Mouse (Mus musculus) right cerebral cortex, adult 2 months (tissue): ENCODE data around the gene Rbm24.

Source experiments
- DNase-seq, 2 experiments: peaks; one replicate each; pipeline ENCODE4 v3.0.0; 2021 to 2022; ENCODE audit warnings: low spot score in 2 of 2

Gene Rbm24

DNA sequence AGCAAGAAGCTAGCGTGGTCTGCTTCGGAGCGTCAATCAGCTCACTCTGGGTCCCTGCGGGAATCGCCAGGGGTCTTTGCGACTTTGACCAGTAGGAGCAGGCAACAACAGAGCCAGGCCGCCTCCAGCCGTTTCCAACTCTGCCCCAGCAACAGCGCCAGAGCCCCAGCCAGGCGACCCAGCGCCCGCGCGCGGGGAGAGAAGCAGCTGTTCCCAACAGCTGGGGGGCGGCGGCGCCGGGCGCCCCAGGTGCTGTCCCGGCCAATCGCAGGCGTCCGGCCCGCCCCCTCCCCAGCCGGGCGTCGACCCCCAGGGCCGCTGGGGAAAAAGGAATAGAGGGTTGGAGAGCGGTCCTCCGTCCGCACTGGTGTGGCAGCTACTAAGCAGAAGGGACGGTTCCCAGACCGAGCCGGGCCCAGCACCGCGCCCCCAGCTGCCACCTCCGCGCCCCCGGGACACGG lies at the start of gene Rbm24:
Gene Rbm24, plus strand, starts transcription at position 294 of the 461 bp plus-strand sequence.
- peak in 1 of 2 experiments; percentile 31 for DNase-seq

DNA sequence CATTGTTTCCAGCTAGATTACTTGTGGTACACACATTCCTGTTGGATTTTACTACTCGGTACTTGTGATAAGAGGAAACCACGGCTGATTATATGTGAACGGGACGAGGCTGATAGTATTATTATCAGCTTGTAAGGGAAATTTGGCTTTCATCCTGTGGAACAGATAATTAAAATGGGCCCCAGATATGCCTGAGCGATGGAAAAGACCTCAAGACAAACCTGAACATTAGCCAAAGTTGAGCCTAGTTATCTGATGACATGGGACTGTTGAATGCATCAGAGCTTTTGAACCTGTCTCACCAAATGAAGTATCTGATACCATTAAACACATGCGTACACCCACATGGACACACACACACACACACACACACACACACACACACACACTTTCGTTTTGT lies 45.4 kb upstream of the Rbm24 start:
- no peak for DNase-seq

DNA sequence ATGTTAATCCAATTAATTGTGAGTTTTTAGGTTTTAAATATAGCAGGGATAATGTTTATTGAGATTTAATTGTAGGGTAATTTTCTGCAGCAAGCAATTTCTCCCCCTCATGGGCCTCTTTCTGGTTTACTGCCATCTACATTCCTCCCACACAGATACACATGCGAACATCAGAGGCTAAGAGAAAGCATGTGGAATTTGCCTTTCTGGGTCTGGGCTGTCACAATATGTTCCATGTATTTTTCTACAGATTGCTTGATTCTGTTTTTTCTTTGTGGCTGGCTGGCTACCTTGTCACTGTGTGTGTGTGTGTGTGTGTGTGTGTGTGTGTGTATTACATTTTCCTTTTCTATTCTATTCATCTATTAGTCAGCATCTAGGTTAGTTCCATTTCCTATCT lies 42.9 kb upstream of the Rbm24 start:
- DNase-seq: no peak

DNA sequence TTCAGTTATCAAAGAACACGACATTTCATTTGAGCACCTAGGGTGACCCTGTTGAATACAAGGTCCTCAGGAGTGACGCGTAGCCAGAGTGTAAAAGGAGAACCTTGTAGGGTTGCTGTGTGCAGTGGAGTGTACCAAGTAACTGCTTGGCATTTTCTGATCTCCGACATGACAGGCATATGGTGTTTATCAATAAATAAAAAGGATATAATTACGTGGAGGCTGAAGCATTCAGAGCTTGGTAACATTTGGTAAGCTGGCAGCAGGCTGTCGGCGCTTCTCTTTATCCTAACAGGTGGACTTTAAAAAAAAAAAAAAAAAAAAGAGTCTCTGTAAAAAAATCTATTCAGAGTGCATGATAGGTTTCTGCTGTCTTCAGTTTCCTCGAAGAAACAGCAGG lies 30.8 kb upstream of the Rbm24 start:
- DNase-seq: no peak

DNA sequence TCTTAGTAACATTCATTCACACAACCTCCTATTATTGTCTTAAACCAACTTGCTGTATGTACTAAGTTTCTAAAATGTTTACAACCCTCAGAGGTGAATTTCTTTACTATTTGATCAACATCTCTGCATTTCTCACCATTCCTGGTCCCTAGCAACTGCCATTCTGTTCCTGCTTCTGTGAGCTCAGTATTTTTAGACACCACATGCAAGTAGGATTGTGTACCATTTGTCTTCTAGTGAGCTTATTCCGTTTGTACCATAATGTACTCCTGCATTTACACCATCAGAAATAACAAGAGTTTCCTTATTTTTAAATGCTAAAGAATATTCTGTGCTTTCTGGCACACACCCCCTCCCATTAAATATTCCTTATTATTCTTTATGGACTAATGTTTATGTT lies 26.6 kb upstream of the Rbm24 start:
- DNase-seq: no peak

DNA sequence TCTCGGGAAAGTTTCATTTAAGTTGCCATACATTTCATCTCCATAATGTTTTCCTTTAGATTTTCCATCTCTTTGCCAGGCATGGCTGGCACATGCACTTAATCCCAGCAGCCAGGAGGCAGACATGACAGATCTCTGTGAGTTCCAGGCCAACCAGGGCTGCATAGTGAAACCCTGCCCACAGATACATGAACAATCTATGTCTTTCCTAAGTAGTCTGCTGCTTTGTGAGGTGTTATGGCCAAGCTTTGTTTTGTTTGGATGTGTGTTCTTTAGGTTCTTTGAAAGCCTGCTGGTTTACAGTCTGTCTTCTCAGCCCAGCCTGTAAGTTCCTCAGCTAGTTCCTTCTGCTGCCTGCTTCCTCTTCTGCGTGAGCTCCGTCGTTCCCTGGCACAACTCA lies 25.3 kb upstream of the Rbm24 start:
- no peak for DNase-seq

DNA sequence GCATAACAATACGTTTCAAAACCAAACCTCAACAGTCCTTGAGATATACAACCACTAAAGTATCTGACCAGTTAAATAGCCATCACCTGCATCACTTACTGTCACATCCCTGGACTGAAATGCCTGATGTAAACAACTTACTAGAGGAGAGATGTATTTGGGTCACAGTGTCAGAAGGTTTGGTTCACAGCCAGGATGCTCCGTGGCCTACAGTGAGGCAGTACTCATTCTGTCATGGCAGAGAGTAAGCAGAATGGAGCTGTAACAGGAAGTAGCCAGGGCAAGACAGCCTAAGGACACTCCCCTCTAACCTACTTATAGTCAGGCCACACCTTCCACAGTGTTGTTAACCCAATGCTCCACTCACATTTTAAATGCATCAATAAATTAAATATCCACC lies 24.3 kb upstream of the Rbm24 start:
- DNase-seq: no peak

DNA sequence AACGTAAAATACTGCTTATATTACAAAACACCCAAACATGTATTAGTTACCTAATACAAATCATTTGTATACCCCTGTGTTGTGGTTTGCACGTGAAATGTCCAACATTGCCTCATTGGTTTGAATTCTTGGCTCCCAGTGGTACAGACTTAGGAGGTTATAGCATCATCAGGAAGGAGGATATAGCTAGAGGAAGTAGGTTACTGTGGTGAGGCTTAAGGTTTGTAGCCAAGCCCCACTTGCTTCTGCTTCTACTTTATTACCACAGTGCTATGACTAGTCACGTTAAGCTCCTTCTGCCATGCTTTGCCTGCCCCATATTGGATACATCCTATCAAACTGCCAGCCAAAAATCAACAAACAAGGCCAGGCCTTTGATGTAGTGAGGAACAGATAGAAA lies 21.0 kb upstream of the Rbm24 start:
- no peak for DNase-seq

DNA sequence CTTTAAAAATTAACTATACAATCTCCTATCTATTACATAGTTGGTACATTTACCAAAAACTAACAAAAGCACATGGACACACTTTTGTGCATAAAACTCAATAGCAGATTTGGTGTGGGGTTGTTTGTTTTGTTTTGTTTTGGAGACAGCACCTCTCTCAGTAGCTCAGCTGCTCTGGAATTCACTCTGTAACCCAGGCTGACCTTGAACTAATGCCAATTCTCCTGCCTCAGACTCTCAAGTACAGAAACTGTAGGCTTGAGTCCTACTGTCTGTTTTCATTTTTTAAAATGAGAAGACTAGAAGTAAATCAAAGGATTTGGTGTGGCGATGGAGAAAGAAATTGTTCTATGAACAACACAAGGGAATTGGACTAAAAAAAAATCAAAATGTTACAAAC lies 11.1 kb upstream of the Rbm24 start:
- DNase-seq: no peak

DNA sequence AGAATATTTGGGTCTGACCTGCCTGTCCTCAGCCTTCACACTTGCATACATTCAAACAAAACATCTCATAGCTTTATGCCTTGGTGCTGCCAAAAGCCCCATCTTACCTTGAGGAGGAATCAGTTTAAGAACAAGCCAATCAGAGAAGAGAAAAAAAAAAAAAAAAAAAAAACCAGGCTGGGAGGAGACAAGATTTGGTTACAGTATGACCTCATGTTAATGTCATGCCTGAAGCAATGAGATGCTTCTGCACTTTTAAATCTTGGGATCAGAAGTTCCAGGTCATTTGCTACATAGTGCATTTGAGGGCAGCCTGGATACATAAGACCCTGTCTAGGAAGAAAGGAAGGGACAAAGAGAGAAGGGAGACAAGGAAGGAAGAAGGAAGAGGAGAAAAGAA lies 6.0 kb upstream of the Rbm24 start:
- no peak for DNase-seq

DNA sequence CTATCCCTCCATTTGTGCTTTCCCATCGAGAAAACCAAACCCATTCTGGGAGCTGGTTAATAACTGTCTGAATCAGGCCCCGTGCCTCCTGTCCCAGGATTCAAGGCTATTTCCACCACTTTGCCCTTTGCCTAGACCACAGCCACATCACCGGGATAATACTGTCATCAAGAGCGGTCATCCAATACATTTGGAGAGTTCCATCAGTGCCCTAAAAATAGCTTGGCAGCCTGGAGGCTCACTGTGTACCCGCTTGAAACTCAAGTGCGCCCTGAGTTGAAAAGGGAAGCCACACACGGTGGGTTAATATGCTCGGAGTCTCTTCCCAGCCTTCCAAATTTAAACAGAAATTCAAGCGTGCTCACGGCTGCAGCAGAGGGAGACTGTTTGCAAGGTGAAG lies 4.6 kb upstream of the Rbm24 start:
- no peak for DNase-seq

DNA sequence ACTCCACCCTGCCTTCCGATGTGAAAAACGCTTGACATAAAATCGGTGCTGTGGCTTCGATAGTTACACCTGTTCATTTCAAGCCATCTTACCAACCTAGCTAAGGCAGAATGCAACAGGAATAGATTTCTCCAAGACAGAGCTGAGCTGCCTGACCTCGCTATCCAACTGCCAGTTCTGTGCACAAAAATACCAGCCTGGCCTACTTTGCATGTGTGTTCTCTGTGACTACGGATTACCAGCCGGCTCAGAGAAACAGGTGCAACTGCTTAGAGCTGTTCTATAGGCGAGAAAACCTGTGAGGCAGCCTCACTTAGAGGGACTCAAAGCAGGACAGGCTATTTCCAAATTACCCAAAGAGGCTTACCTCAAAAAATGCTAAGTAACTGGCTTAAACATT lies 4.2 kb upstream of the Rbm24 start:
- no peak for DNase-seq

DNA sequence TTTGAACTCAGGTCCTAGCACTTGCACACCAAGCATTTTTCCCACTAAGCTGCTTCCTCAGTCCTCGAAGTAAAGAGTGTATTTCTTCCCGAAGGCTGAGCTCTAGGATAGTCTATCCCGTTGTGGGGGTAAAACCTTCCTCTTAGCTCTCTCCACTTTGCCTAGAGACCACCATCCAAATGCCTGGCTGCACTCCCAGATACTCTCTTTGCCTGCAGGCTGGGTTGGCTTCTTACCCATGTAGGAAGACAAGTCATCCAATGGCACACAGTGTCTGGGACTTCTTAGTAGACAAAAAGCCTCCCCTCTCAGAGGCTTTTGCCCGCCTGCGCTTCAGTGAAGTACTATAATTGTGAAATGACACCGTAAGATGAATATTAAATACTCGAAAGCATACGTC lies 2.2 kb upstream of the Rbm24 start:
- no peak for DNase-seq

DNA sequence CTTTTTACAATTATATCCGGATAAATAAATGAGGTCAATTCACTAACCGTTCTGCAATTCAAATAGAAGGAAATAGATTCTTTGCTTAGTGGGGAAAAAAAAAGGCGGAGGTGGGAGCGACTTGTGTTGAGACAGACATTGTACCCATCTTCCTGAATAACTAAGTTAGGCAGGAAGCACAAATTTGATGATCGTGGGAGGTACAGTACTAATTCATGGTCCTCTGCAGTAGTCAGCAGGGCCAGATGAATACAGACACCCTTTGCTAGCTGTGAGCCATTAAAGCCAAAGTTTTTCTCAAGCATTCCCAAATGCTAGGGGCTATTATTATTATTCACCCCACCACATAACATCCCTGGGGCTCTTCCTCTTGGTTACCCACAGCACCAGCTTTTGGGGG lies 640 bp upstream of the Rbm24 start:
- no peak for DNase-seq

DNA sequence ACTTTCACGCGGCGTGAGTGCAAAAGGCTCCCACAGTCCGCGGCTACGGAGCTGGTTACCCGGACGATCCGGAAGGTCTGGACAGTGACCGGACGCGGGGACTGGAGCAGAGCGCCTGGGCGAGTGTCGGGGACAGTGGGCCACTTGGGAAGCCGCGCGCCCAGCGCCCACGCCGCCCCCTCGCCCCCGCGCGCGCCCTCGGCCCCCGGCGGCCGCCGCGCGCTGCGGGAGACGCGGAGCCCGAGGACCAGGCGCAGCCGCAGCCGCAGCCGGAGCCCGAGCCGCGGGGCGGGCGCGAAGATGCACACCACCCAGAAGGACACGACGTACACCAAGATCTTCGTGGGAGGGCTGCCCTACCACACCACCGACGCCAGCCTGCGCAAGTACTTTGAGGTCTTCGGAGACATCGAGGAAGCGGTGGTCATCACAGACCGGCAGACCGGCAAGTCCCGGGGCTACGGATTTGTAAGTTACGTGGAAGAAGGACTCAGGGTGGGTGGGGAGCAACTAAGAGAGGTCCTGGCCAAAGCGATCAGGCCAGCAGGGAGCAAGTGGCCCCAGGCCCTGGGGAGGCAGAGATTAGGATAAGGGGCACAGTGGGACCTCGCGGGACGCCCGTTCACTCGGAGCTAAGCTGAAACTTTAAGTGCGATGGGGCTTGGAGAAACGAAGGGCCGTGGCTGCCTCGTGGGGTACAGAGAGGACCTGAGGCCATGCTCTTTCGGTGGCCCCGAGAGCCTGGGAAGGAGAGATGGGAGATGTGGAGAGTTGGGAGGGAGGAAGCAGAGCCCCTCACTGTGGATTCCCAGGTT lies 704 bp downstream of the Rbm24 start:
- peak in 1 of 2 experiments; percentile 28 for DNase-seq

DNA sequence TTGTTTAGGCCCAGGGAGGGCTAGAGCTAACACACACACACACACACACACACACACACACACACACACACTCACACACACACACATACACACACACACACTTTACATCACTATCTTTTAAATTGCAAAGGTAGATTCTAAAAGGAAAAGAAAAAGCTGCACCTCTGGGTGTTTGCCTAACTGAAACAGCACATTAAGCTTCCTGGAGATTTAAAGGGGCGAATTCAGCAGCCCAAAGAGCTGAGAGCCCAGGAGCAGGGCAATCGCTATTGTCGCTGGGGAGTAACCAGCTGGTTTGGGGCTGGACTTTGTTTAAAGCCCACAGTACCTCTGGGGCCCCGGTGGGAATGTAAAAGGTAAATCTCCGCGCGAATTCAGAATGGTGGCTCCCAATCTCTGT lies 1.4 kb downstream of the Rbm24 start:
- DNase-seq: no peak

DNA sequence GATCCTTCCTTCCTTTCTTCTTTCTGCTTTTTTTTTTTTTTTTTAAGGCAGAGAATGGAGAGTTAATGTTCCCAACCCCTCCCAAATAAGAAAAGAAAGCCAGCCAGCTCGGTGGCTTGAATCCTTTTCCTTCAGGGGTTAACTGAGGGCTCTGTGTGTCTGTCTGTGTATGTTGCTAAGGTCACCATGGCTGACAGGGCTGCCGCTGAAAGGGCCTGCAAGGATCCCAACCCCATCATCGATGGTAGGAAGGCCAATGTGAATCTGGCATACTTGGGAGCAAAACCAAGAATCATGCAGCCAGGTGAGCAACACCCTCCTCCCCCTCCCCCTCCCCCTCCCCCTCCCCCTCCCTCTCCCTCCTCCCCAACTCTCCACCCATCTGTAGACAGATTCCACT lies 1.9 kb downstream of the Rbm24 start:
- no peak for DNase-seq

DNA sequence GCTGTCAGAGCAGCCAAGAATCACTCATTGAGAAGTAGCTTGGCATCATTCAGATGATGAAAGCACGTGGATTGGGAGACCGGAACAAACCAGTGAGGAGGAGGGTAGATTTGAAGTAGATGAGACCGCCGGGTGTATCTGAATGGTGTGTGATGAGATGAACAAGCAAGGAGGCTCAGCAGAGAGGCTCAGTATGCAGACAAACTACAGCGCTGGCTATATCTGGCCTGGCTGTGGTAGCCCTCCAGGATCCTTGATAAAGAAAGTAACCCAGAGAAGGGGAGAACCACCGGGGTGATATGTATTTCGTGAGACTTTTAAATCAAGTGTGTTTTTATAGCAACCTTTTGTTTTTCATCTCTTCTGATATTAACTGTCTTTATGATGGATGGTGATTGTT lies 5.6 kb downstream of the Rbm24 start:
- DNase-seq: no peak

DNA sequence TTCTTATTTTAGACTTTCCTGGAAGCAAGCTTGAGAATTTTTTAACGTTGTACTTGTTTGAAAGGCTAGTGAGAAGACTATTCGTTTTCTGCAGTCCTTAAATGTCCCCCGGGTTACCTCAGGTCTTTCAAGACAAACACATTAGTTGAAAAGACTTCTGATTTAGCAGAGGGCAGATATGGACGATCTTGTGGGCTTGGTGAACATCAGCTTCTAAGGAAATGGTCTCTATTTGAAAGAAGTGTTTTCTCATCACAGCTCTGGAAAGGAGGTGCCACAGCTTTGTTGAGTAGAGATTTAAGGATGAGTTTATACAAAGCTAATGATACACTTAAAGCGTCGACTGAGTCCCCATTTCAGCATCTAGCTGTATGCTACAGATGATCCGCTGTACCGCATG lies 6.1 kb downstream of the Rbm24 start:
- DNase-seq: no peak

DNA sequence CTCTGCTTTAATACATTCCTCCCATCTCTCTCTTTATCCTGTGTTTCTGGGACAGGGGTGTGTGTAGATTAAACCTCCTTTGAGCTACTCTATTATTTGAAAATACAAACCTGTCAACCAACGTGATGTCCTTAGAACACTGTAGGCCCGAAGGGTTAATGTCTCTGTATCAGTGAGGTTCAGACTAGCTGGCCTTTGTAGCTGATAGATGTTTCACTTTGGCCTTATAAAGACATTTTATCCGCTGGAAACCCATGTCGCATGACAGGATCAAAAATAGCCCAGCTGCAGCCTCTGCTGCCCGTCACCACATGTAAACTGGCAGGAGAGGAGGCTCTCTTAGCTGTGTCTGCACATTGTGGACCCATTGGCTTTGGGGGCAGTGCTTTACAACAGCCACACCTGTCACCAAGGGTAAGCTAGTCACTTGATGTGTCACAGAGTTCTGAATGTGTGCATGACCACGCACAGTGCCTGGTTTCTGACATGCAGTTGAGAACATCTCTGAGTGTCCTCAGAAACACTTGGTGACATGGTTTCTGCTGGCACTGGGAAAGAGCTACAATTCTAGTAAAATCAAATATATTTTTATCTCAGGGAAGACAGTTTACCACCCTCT lies 8.5 kb downstream of the Rbm24 start:
- DNase-seq: no peak

DNA sequence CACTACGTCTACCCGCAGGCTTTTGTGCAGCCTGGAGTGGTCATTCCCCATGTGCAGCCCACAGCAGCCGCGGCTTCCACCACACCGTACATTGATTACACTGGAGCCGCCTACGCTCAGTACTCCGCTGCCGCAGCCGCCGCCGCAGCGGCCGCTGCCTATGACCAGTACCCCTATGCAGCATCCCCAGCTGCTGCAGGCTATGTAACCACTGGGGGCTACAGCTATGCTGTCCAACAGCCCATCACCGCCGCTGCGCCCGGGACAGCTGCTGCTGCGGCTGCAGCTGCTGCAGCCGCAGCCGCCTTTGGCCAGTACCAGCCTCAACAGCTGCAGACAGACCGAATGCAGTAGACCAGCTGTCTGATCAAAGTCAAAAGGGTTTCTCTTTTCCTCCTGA lies 10.7 kb downstream of the Rbm24 start:
- no peak for DNase-seq

DNA sequence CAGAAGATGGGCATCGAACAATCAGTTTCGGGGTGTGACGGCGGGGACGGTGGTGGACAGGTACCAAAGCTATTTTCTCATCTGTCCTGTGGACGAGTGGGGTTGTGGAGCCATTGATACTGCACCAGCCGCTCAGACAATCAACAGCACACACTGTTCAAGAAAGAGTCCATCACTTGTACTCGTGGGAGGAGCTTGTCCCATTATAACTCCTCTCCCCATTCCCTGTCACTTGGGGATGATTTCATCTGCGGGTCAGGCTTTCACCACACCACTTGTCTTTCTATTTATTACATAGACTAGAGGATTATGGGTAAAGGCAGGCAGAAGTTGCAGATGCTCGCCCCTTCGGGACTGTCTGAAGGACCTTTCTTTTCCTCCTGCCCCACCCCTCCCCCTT lies 11.6 kb downstream of the Rbm24 start:
- DNase-seq: no peak

DNA sequence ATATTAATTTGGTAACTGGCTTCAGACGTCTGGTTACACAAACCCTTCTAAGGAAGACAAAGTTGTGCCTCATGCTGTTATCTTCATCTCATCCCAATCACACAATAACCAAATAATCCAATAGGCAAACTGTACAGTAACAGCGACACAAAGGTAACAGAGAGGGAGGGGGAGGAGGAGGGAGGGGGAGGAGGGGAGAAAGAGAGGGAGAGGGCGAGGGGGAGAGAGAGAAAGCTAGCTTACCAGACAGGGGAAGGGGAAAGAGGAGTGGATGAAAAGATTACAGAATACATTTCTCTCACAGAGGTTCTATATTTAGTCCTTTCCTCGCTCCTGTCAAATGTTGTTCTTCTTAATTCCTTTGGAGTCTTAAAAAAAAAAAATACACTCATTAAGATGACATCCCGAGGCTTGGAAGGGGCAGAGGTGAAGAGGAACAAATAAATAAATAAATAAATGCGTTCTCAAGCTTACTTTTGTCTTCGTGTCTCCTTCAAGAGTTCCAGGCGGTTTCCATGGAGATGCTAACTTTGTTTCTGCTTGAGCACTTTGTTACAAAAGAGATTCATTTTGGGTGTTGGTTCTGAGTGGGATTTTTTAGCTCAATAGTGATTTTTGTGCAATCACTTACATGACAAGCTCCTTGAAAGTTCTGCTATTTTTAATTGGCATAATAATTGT lies 15.8 kb downstream of the Rbm24 start:
- no peak for DNase-seq
